Mouse (Mus musculus) kidney, postnatal 4 days (tissue): Measurements from ENCODE around the gene Glipr1.

ENCODE experiments used
- DNase-seq, 2 experiments: peaks; one replicate each; pipeline ENCODE4 v3.0.0; 2021; ENCODE audit warnings: mixed read lengths in 2 of 2

The Glipr1 gene

GRCm38 (mm10) chr10:111959353-111959752 is 43.1 kb downstream of the Glipr1 start:
- no peak for DNase-seq

- DNase-seq, result no peak
These were observed 44.4 kb downstream of the Glipr1 start for GRCm38 (mm10) chr10:111958046-111958421.

DNA sequence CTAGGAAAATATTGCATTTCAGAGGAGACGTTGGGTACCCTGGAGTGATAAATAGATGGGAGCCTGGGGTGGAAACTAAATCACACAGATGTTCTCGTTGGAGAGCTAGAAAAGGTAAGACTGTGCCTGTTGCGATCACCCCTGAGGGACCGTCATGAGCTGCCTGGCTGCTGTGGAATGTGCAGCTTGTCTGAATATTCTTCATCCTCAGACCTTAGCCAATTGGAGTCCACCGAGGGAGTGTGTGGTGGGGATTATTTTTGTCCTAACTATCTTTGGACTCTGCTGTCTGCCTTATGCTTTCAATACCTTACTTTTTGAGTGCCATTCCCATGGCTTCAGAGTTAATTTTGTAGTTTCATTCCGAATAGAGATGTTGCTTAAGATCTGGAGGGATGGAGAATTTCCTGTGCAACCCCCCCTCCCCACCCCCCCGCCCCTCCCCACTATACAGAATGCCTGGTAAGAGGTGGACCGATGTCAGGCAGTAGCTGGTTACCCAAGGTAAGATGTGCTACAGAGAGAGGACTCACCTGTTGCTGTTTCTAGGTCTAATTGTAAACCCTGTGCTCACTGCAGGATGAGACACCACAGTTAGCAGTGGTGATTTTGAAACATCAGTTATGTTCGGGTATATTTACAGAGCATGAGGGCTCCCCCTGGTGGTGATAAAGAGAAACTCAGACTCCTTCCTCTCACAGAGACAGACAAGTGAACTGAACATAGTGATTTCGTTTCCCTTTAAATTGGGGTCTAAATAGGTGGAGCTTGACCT is 45.0 kb downstream of the Glipr1 start:
- DNase-seq, result peak; percentile 35 to 66

GRCm38 (mm10) chr10:111955836-111956235 is 46.6 kb downstream of the Glipr1 start:
- no peak for DNase-seq

DNA sequence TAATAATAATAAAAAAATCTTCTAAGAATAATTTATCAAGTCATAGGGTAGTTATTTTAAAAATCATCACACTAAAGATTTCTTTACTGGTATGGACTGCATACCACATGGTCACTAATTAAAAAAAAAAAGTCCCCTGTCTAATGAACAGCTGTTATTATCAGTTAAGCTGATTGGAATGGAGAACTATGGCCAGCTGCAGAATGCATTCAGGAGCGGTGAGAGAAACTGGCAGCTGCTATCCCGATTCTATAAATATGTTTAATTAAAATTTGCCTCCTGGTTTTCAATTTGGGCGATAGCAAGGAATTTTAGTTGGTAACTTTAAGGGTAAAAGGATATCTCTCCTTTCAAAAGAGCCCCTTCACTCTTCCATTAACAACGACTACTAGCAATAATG is 53.4 kb downstream of the Glipr1 start:
- DNase-seq, result no peak

GRCm38 (mm10) chr10:111948041-111948440 is 54.4 kb downstream of the Glipr1 start:
- no peak for DNase-seq

DNA sequence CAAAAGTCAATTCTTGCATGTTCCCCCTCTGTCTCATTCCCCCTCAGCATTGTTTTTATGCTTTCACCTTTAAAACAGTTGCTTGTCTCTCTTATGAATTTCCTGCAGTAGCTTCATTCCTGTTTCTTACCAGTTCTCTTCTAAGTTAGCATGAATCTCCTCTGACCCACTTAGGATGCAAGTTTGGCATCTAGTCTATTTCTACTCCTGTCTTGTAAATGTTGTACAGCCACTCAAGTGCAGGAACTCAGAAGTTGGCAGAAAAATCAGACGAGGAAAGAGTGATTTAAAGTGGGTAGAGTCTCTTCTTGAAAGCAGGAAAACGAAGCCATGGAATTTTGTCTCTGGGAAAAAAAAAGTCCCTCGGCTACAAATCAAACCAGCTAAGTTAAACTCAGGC is 56.9 kb downstream of the Glipr1 start:
- DNase-seq, result no peak

DNA sequence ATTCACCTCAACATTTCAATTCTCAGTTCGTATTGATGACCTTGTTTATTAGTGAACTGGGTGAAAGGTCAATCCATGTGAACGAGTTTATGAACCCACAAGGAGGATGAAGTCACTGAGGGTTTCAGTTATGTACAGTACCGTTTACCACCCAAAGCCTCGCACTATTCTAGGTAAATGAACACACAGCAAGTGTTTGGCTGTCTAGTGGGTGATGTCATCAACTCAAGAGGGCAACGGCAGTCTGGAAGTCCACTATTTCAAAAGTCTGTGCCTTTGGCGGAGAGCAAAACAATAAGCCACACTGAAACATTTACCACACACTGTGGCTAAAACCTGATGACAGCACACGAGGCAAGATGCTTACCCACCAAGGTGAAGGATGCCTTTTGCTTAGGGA is 59.4 kb downstream of the Glipr1 start:
- no peak for DNase-seq

- DNase-seq, result no peak
These were observed 65.3 kb downstream of the Glipr1 start for GRCm38 (mm10) chr10:111937146-111937534.

GRCm38 (mm10) chr10:111936491-111937145 is 65.8 kb downstream of the Glipr1 start:
- peak; percentile 43 to 64 for DNase-seq

DNA sequence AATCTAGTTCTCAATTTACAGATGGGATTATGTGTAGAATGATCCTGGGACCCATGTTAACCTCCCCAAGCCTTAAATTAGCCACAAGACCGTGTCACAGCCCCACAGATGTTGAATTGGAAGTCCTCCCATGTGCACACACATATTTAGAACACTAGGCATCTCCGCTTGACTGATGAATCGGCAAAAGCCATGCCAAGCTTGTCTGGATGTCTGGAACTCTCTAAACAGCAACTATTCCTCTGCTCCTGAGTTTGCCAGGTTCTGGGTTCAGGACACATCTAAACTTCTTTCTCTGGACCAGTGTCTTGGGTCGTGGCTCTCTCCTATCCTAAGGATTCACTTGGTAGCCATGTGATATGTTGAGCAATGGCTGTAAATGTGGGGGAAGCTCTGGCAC is 66.4 kb downstream of the Glipr1 start:
- DNase-seq, result no peak
